ENCODE assay signal across 19 mouse cellular contexts in the genomic region with DNA sequence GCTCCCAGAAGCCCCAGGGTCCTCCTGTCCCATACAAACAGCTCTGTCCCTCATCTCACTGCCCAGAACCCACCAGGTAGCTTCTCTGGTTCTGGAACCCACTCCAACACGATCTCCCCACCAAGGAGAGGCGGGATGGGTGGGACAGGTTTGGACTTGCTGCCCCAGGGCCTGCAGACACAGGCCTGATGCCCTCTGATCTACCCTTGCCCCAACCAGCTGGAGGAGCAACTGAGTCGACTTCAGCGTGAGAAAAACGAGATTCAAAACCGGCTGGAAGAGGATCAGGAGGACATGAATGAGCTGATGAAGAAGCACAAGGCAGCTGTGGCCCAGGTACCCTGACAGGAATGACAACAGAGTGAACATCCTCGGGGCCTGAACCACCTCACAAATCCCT. TPM values are rescaled to one million over a fixed set of nuclear protein-coding genes. Genes with fewer than 3 reads are reported as not detected.
A peak's percentile ranks its signal among the peaks of the same experiment; 100 is the strongest.
DNase-seq lines count a peak whose midpoint lies in the region; ATAC-seq and TF ChIP-seq lines count a peak whose summit lies in the region.
"Had no signal": no experiment of that assay in that cellular context is flagged by ENCODE, and none has a peak within 500 bp of the region (broad histone marks: within the 10 kb centered on the region; RNA-seq: fewer than 3 reads in every experiment).

No protein-coding gene starts in this region.

- no peaks in the 10 kb centered on the region for H3K27me3 ChIP-seq in forebrain, postnatal 0 days (ENCODE audit: insufficient read depth, low read length)
- peaks cover 30% of the 10 kb centered on the region for H3K27me3 ChIP-seq in forebrain, embryonic 12.5 days
- 0 out of 2 replicates have a peak, but pooled peaks cover 16% of the 10 kb centered on the region for H3K27me3 ChIP-seq in midbrain, embryonic 13.5 days
- no peaks in the 10 kb centered on the region for H3K27me3 ChIP-seq in midbrain, embryonic 11.5 days (ENCODE audit: control insufficient read depth, insufficient read depth, low read length)
- no peaks in the 10 kb centered on the region for H3K27me3 ChIP-seq in hindbrain, embryonic 16.5 days (replicated peaks; ENCODE audit: control insufficient read depth, insufficient read depth, low read length)
- H3K27me3 ChIP-seq: liver, embryonic 13.5 days had no signal

- peaks cover 58% of the 10 kb centered on the region for H3K36me3 ChIP-seq in forebrain, postnatal 0 days (ENCODE audit: insufficient read depth)
- H3K36me3 ChIP-seq in forebrain, embryonic 12.5 days (replicated peaks) = peaks cover 59% of the 10 kb centered on the region
- H3K36me3 ChIP-seq in midbrain, embryonic 13.5 days = peaks cover 79% of the 10 kb centered on the region
- peaks cover 7% of the 10 kb centered on the region for H3K36me3 ChIP-seq in midbrain, embryonic 11.5 days (ENCODE audit: control insufficient read depth, insufficient read depth, low read length)
- H3K36me3 ChIP-seq in hindbrain, embryonic 16.5 days (ENCODE audit: control insufficient read depth, insufficient read depth, low read length) = peaks cover 18% of the 10 kb centered on the region

- TF ChIP-seq CTCF in forebrain, postnatal 0 days (IDR thresholded peaks at IDR 0.05; ENCODE audit: low read depth) = no peak

- H3K9me3 ChIP-seq in forebrain, postnatal 0 days (ENCODE audit: low read length) = no peaks in the 10 kb centered on the region
- no peaks in the 10 kb centered on the region for H3K9me3 ChIP-seq in forebrain, embryonic 12.5 days
- no peaks in the 10 kb centered on the region for H3K9me3 ChIP-seq in midbrain, embryonic 13.5 days
- no peaks in the 10 kb centered on the region for H3K9me3 ChIP-seq in midbrain, embryonic 11.5 days (ENCODE audit: control insufficient read depth, low read length)
- H3K9me3 ChIP-seq in hindbrain, embryonic 16.5 days (ENCODE audit: control insufficient read depth, low read length) = no peaks in the 10 kb centered on the region
- H3K9me3 ChIP-seq: embryonic facial prominence, embryonic 12.5 days; liver, embryonic 13.5 days had no signal

- peaks cover 26% of the 10 kb centered on the region for H3K4me1 ChIP-seq in forebrain, postnatal 0 days (ENCODE audit: insufficient read depth)
- H3K4me1 ChIP-seq in forebrain, embryonic 12.5 days = peaks cover 54% of the 10 kb centered on the region
- peaks cover 69% of the 10 kb centered on the region for H3K4me1 ChIP-seq in midbrain, embryonic 13.5 days (replicated peaks)
- peaks cover 18% of the 10 kb centered on the region for H3K4me1 ChIP-seq in midbrain, embryonic 11.5 days (ENCODE audit: control insufficient read depth, insufficient read depth, low read length)
- peaks cover 50% of the 10 kb centered on the region for H3K4me1 ChIP-seq in hindbrain, embryonic 16.5 days (ENCODE audit: control insufficient read depth, insufficient read depth, low read depth, low read length)
- H3K4me1 ChIP-seq: liver, embryonic 13.5 days had no signal

- H3K4me3 ChIP-seq in forebrain, postnatal 0 days (ENCODE audit: low read depth, low read length) = no peak overlapping the region
- no peak overlapping the region for H3K4me3 ChIP-seq in forebrain, embryonic 12.5 days (replicated peaks)
- no peak overlapping the region for H3K4me3 ChIP-seq in midbrain, embryonic 13.5 days (replicated peaks)
- H3K4me3 ChIP-seq in midbrain, embryonic 11.5 days (ENCODE audit: low read depth, low read length) = no peak overlapping the region
- H3K4me3 ChIP-seq in hindbrain, embryonic 16.5 days (ENCODE audit: low read length) = no peak overlapping the region
- H3K4me3 ChIP-seq: embryonic facial prominence, embryonic 12.5 days; liver, embryonic 13.5 days; myocyte had no signal

- 73% methylated on average over 7 of the region's 7 CpGs for WGBS in forebrain, postnatal 0 days
- 77% methylated on average over 7 of the region's 7 CpGs for WGBS in forebrain, embryonic 12.5 days
- 80% methylated on average over 7 of the region's 7 CpGs for WGBS in midbrain, embryonic 13.5 days
- 80% methylated on average over 7 of the region's 7 CpGs for WGBS in midbrain, embryonic 11.5 days
- 77% methylated on average over 7 of the region's 7 CpGs for WGBS in hindbrain, embryonic 16.5 days

- no peak overlapping the region for H3K4me2 ChIP-seq in forebrain, postnatal 0 days (ENCODE audit: low read depth)
- H3K4me2 ChIP-seq in forebrain, embryonic 12.5 days = no peak overlapping the region
- no peak overlapping the region for H3K4me2 ChIP-seq in midbrain, embryonic 13.5 days (replicated peaks)
- no peak overlapping the region for H3K4me2 ChIP-seq in midbrain, embryonic 11.5 days
- no peak overlapping the region for H3K4me2 ChIP-seq in hindbrain, embryonic 16.5 days (ENCODE audit: low read length)
- H3K4me2 ChIP-seq: embryonic facial prominence, embryonic 12.5 days; liver, embryonic 13.5 days had no signal

- no peak for DNase-seq in forebrain, postnatal 0 days
- no peak for DNase-seq in midbrain, embryonic 11.5 days (ENCODE audit: low spot score, missing footprints)
- peak; percentile 60 for DNase-seq in urinary bladder, postnatal 14 days (ENCODE audit: low spot score)
- DNase-seq in spleen, adult 12 weeks (ENCODE audit: low spot score) = no peak
- DNase-seq: cerebellum, adult 11 months; cerebellum, postnatal 25 days; kidney, postnatal 14 days; left cerebral cortex, postnatal 4 days; liver, embryonic 13.5 days; right cerebral cortex, postnatal 25 days; thymus, adult 18-20 months had no signal

- ATAC-seq in forebrain, postnatal 0 days = no peak
- no peak for ATAC-seq in forebrain, embryonic 12.5 days (ENCODE audit: low FRiP score)
- ATAC-seq in midbrain, embryonic 13.5 days = no peak
- no peak for ATAC-seq in midbrain, embryonic 11.5 days (ENCODE audit: low FRiP score)
- no peak for ATAC-seq in hindbrain, embryonic 16.5 days
- no peak for ATAC-seq in inflammation-experienced regulatory T-cells, adult 6 months
- ATAC-seq: intestine, postnatal 0 days had no signal

- H3K27ac ChIP-seq in forebrain, postnatal 0 days (ENCODE audit: low read depth, low read length) = peak overlapping the region; percentile 50; the same call in 1 of the 2 replicates
- no peak overlapping the region for H3K27ac ChIP-seq in forebrain, embryonic 12.5 days
- peak overlapping the region; percentile 72 for H3K27ac ChIP-seq in midbrain, embryonic 13.5 days
- no peak overlapping the region for H3K27ac ChIP-seq in midbrain, embryonic 11.5 days (ENCODE audit: low read depth, low read length)
- peak overlapping the region; percentile 40; the same call in 1 of the 2 replicates for H3K27ac ChIP-seq in hindbrain, embryonic 16.5 days (ENCODE audit: low read depth, low read length)
- H3K27ac ChIP-seq: embryonic facial prominence, embryonic 12.5 days; liver, embryonic 13.5 days had no signal

- 0 out of 2 replicates have a peak overlapping the region, but pooled peaks have one; percentile 10 for H3K9ac ChIP-seq in forebrain, postnatal 0 days
- H3K9ac ChIP-seq in forebrain, embryonic 12.5 days = no peak overlapping the region
- peak overlapping the region; percentile 41; the same call in 1 of the 2 replicates for H3K9ac ChIP-seq in midbrain, embryonic 13.5 days (replicated peaks)
- no peak overlapping the region for H3K9ac ChIP-seq in midbrain, embryonic 11.5 days (ENCODE audit: low read length)
- no peak overlapping the region for H3K9ac ChIP-seq in hindbrain, embryonic 16.5 days (ENCODE audit: low read depth, low read length)
- H3K9ac ChIP-seq: embryonic facial prominence, embryonic 12.5 days; liver, embryonic 13.5 days had no signal

RNA-seq across cellular contexts. Expression of a gene that starts 44.7 kb away (rescaled TPM):
- total RNA-seq in forebrain, postnatal 0 days (2014; rRNA removed) = 3.8 and 6.8 TPM in 2 replicates
- polyA plus RNA-seq in forebrain, postnatal 0 days (2015; fragmentation: Nextera tagmentation; extraction: Ambion mirVana) = 3.7 and 4.2 TPM in 2 replicates
- 14.5 and 16.5 TPM in 2 replicates for polyA plus RNA-seq in forebrain, embryonic 12.5 days (2016; fragmentation: Nextera tagmentation; extraction: Ambion mirVana)
- 8.6 and 11.0 TPM in 2 replicates for polyA plus RNA-seq in midbrain, embryonic 13.5 days (2015; fragmentation: Nextera tagmentation; extraction: Ambion mirVana)
- 12.1 and 12.6 TPM in 2 replicates for polyA plus RNA-seq in midbrain, embryonic 11.5 days (2014; fragmentation: Nextera tagmentation; extraction: Ambion mirVana)
- 5.9 and 7.7 TPM in 2 replicates for polyA plus RNA-seq in hindbrain, embryonic 16.5 days (2015; fragmentation: Nextera tagmentation; extraction: Ambion mirVana)
- polyA plus RNA-seq in inflammation-experienced regulatory T-cells, adult 6 months (2017; shearing (Covaris generic)) = 1 to 10 TPM in 1 of 3 experiments, under 1 TPM in 2; 0.43 to 2.7 (median 0.56) TPM
- total RNA-seq: gastrocnemius, adult 18-20 months had no signal
- polyA plus RNA-seq: myocyte had no signal

Comparison
In these comparisons a context has a peak if more than half of its experiments do, and no peak if none do; other contexts are left out.
1. H3K27ac ChIP-seq: peak in forebrain, postnatal 0 days (single experiment), midbrain, embryonic 13.5 days (single experiment) and hindbrain, embryonic 16.5 days (single experiment); none in forebrain, embryonic 12.5 days (single experiment) and midbrain, embryonic 11.5 days (single experiment).
2. H3K9ac ChIP-seq: peak in forebrain, postnatal 0 days (single experiment) and midbrain, embryonic 13.5 days (single experiment); none in forebrain, embryonic 12.5 days (single experiment), midbrain, embryonic 11.5 days (single experiment) and hindbrain, embryonic 16.5 days (single experiment).